Comparison of ENCODE assay signal across 16 mouse cellular contexts in genomic region chr10:77135274-77135829, GRCm38 (mm10). TPM values are rescaled to one million over a fixed set of nuclear protein-coding genes. Genes with fewer than 3 reads are reported as not detected.
DNase-seq lines count a peak whose midpoint lies in the region; ATAC-seq lines count a peak whose summit lies in the region.
"Had no signal": no experiment of that assay in that cellular context is flagged by ENCODE, and none has a peak within 500 bp of the region (broad histone marks: within the 10 kb centered on the region; RNA-seq: fewer than 3 reads in every experiment).

No protein-coding gene starts in this region.

- ATAC-seq in heart, embryonic 12.5 days (ENCODE audit: insufficient number of reproducible peaks, low FRiP score) = no peak
- ATAC-seq in megakaryocyte, adult 5-6 weeks (ENCODE audit: poor library complexity, severe bottlenecking) = no peak
- no peak for ATAC-seq in liver, embryonic 13.5 days (ENCODE audit: low read depth)
- ATAC-seq in monocyte, adult 5-6 weeks (replicated peaks; ENCODE audit: insufficient number of reproducible peaks, low FRiP score, low TSS enrichment, poor library complexity, severe bottlenecking) = no peak

- H3K4me1 ChIP-seq in heart, embryonic 12.5 days (replicated peaks) = peaks cover 68% of the 10 kb centered on the region
- peaks cover 100% of the 10 kb centered on the region for H3K4me1 ChIP-seq in megakaryocyte, embryonic 14.5 days
- peaks cover 80% of the 10 kb centered on the region for H3K4me1 ChIP-seq in liver, embryonic 13.5 days (replicated peaks)

- 89% methylated on average over 5 of the region's 5 CpGs for WGBS in heart, embryonic 12.5 days
- WGBS in liver, embryonic 13.5 days (ENCODE audit: insufficient replicate concordance) = 88% methylated on average over 5 of the region's 5 CpGs

- H3K27me3 ChIP-seq in heart, embryonic 12.5 days (replicated peaks) = no peaks in the 10 kb centered on the region
- no peaks in the 10 kb centered on the region for H3K27me3 ChIP-seq in megakaryocyte, embryonic 14.5 days (replicated peaks)
- H3K27me3 ChIP-seq in liver, embryonic 13.5 days = no peaks in the 10 kb centered on the region
- H3K27me3 ChIP-seq: embryonic facial prominence, embryonic 12.5 days; forebrain, embryonic 12.5 days had no signal

- no peak overlapping the region for H3K4me3 ChIP-seq in heart, embryonic 12.5 days
- peak overlapping the region; percentile 43 for H3K4me3 ChIP-seq in megakaryocyte, embryonic 14.5 days (replicated peaks)
- H3K4me3 ChIP-seq in liver, embryonic 13.5 days (replicated peaks) = no peak overlapping the region
- H3K4me3 ChIP-seq: embryonic facial prominence, embryonic 12.5 days; forebrain, embryonic 12.5 days; limb, embryonic 13.5 days had no signal

- H3K9me3 ChIP-seq in heart, embryonic 12.5 days (replicated peaks) = no peaks in the 10 kb centered on the region
- H3K9me3 ChIP-seq in megakaryocyte, embryonic 14.5 days = no peaks in the 10 kb centered on the region
- no peaks in the 10 kb centered on the region for H3K9me3 ChIP-seq in liver, embryonic 13.5 days (replicated peaks)
- H3K9me3 ChIP-seq: embryonic facial prominence, embryonic 12.5 days; forebrain, embryonic 12.5 days; limb, embryonic 13.5 days had no signal

- H3K4me2 ChIP-seq in heart, embryonic 12.5 days = no peak overlapping the region
- H3K4me2 ChIP-seq in liver, embryonic 13.5 days = no peak overlapping the region
- H3K4me2 ChIP-seq: embryonic facial prominence, embryonic 12.5 days; forebrain, embryonic 12.5 days; hindbrain, embryonic 14.5 days; limb, embryonic 13.5 days had no signal

- H3K9ac ChIP-seq in heart, embryonic 12.5 days = no peak overlapping the region
- no peak overlapping the region for H3K9ac ChIP-seq in liver, embryonic 13.5 days
- H3K9ac ChIP-seq: embryonic facial prominence, embryonic 12.5 days; forebrain, embryonic 12.5 days; hindbrain, embryonic 14.5 days; limb, embryonic 13.5 days had no signal

- peaks cover 13% of the 10 kb centered on the region for H3K36me3 ChIP-seq in heart, embryonic 12.5 days
- H3K36me3 ChIP-seq in megakaryocyte, embryonic 14.5 days (replicated peaks; ENCODE audit: low read length) = peaks cover 93% of the 10 kb centered on the region
- H3K36me3 ChIP-seq in liver, embryonic 13.5 days = no peaks in the 10 kb centered on the region
- H3K36me3 ChIP-seq: limb, embryonic 13.5 days had no signal

- H3K27ac ChIP-seq in heart, embryonic 12.5 days (ENCODE audit: poor library complexity, severe bottlenecking) = peak overlapping the region; percentile 58
- H3K27ac ChIP-seq in liver, embryonic 13.5 days = peak overlapping the region; percentile 91
- H3K27ac ChIP-seq: embryonic facial prominence, embryonic 12.5 days; hindbrain, embryonic 14.5 days; limb, embryonic 13.5 days had no signal

- no peak for DNase-seq in heart, adult 9 months (ENCODE audit: low spot score in 2 of 2)
- DNase-seq in ES-CJ7 (ENCODE audit: low read depth, low spot score) = peak; percentile 42
- DNase-seq in liver, embryonic 13.5 days = no peak
- DNase-seq in lung, postnatal 36 days = no peak
- DNase-seq: cerebellum, postnatal 25 days; gastrocnemius, postnatal 36 days; kidney, postnatal 10 days; layer of hippocampus, postnatal 36 days had no signal

RNA-seq across cellular contexts. Expression of gene Col18a1, which starts 31.0 kb away (rescaled TPM):
- 271 and 284 TPM in 2 replicates for polyA plus RNA-seq in heart, embryonic 12.5 days (2016; fragmentation: Nextera tagmentation; extraction: Ambion mirVana)
- polyA plus RNA-seq in megakaryocyte, embryonic 14.5 days (2012; ENCODE audit: insufficient read depth, low replicate concordance) = 946 and 2,951 TPM in 2 replicates
- total RNA-seq in megakaryocyte, adult 5-6 weeks (2015) = 0.09 TPM in 1 of 2 replicates, not detected in the other
- not detected in 2 replicates for total RNA-seq in megakaryocyte, adult 5-6 weeks (2017)
- 29.7 and 36.3 TPM in 2 replicates for polyA plus RNA-seq in liver, embryonic 13.5 days (2015; fragmentation: Nextera tagmentation; extraction: Ambion mirVana)
- total RNA-seq in monocyte, adult 5-6 weeks (2017) = not detected in 3 replicates
